Mouse (Mus musculus): ENCODE results near the gene Tnni1. TPM values are rescaled to one million over a fixed set of nuclear protein-coding genes. Genes with fewer than 3 reads are reported as not detected.

Gene Tnni1
- polyA plus RNA-seq (2015; fragmentation: Nextera tagmentation; extraction: Ambion mirVana), result 241 and 246 TPM in 2 replicates

- Histone ChIP-seq H3K9ac (no peak within 1 kb of the TSS), H3K9me3 (no peaks in the 10 kb centered on the region), H3K4me2 (replicated peaks) (peak within 1 kb of the TSS; percentile 39), H3K27ac (peak within 1 kb of the TSS; percentile 67), H3K36me3 (no peaks in the 10 kb centered on the region), H3K27me3 (no peaks in the 10 kb centered on the region), H3K4me3 (no peak within 1 kb of the TSS), H3K4me1 (peaks cover 26% of the 10 kb centered on the region)
- peak; percentile 72 for ATAC-seq (ENCODE audit: low FRiP score, low read depth)
- 21% methylated on average over 22 of the region's 22 CpGs for WGBS
These were observed at the start of gene Tnni1 for GRCm38 (mm10) chr1:135778780-135779535. TSS of gene Tnni1 (plus strand) at chr1:135779434.

GRCm38 (mm10) chr1:135729821-135730220, 49.4 kb upstream of the Tnni1 start:
- Histone ChIP-seq H3K4me1 (peaks cover 64% of the 10 kb centered on the region), H3K27ac (peak overlapping the region; percentile 70; the same call in 1 of the 2 replicates), H3K9me3 (no peaks in the 10 kb centered on the region), H3K9ac (peak overlapping the region; percentile 81), H3K27me3 (no peaks in the 10 kb centered on the region), H3K4me3 (peak overlapping the region; percentile 67), H3K4me2 (replicated peaks) (peak overlapping the region; percentile 87), H3K36me3 (no peaks in the 10 kb centered on the region)
- no peak for ATAC-seq (ENCODE audit: low FRiP score, low read depth)
- WGBS, result 15% methylated on average over 4 of the region's 4 CpGs

- WGBS, result 46% methylated on average over 3 of the region's 3 CpGs
- ATAC-seq (ENCODE audit: low FRiP score, low read depth), result no peak
- no peaks in the 10 kb centered on the region for H3K27me3 ChIP-seq
These were observed 48.9 kb upstream of the Tnni1 start for GRCm38 (mm10) chr1:135730296-135730695.

GRCm38 (mm10) chr1:135731393-135731792, 47.8 kb upstream of the Tnni1 start:
- Histone ChIP-seq H3K9ac (peak overlapping the region; percentile 25; the same call in 1 of the 2 replicates), H3K9me3 (no peaks in the 10 kb centered on the region), H3K4me2 (replicated peaks) (peak overlapping the region; percentile 87), H3K4me1 (peaks cover 77% of the 10 kb centered on the region), H3K4me3 (peak overlapping the region; percentile 7; the same call in 1 of the 2 replicates), H3K27ac (peak overlapping the region; percentile 94), H3K36me3 (no peaks in the 10 kb centered on the region), H3K27me3 (no peaks in the 10 kb centered on the region)
- no peak; the same call in 1 of the 2 replicates for ATAC-seq (ENCODE audit: low FRiP score, low read depth)
- WGBS, result 56% methylated on average over 7 of the region's 7 CpGs

More at GRCm38 (mm10) chr1:135730296-135730695, 48.9 kb upstream of the Tnni1 start:
- H3K4me3 ChIP-seq, result peak overlapping the region; percentile 67
- peak overlapping the region; percentile 87 for H3K4me2 ChIP-seq (replicated peaks)
- no peaks in the 10 kb centered on the region for H3K9me3 ChIP-seq
- peak overlapping the region; percentile 94 for H3K27ac ChIP-seq
- peak overlapping the region; percentile 50 for H3K9ac ChIP-seq
- H3K4me1 ChIP-seq, result peaks cover 68% of the 10 kb centered on the region
- H3K36me3 ChIP-seq, result no peaks in the 10 kb centered on the region

GRCm38 (mm10) chr1:135731897-135732684, 47.1 kb upstream of the Tnni1 start:
- Histone ChIP-seq H3K4me3 (peak overlapping the region; percentile 7; the same call in 1 of the 2 replicates), H3K9me3 (no peaks in the 10 kb centered on the region), H3K4me1 (peaks cover 77% of the 10 kb centered on the region), H3K9ac (peak overlapping the region; percentile 54), H3K27me3 (no peaks in the 10 kb centered on the region), H3K4me2 (replicated peaks) (peak overlapping the region; percentile 87), H3K36me3 (no peaks in the 10 kb centered on the region), H3K27ac (peak overlapping the region; percentile 94)
- peak; percentile 86 for ATAC-seq (ENCODE audit: low FRiP score, low read depth)
- 11% methylated on average over 11 of the region's 11 CpGs for WGBS

- Histone ChIP-seq H3K9me3 (no peaks in the 10 kb centered on the region), H3K4me2 (replicated peaks) (peak overlapping the region; percentile 14; the same call in 1 of the 2 replicates), H3K27me3 (no peaks in the 10 kb centered on the region), H3K36me3 (0 out of 2 replicates have a peak, but pooled peaks cover 2% of the 10 kb centered on the region), H3K4me1 (peaks cover 81% of the 10 kb centered on the region), H3K27ac (no peak overlapping the region), H3K4me3 (no peak overlapping the region), H3K9ac (no peak overlapping the region)
- 49% methylated on average over 5 of the region's 7 CpGs for WGBS
- ATAC-seq (ENCODE audit: low FRiP score, low read depth), result no peak
These were observed 44.9 kb upstream of the Tnni1 start for GRCm38 (mm10) chr1:135734225-135734937.

- Histone ChIP-seq H3K27ac (no peak overlapping the region), H3K4me3 (no peak overlapping the region), H3K9me3 (no peaks in the 10 kb centered on the region), H3K36me3 (peaks cover 10% of the 10 kb centered on the region), H3K4me2 (replicated peaks) (no peak overlapping the region), H3K27me3 (no peaks in the 10 kb centered on the region), H3K9ac (no peak overlapping the region), H3K4me1 (peaks cover 76% of the 10 kb centered on the region)
- no peak for ATAC-seq (ENCODE audit: low FRiP score, low read depth)
- 40% methylated on average over 6 of the region's 6 CpGs for WGBS
These were observed 43.8 kb upstream of the Tnni1 start for GRCm38 (mm10) chr1:135735460-135735859.

- Histone ChIP-seq H3K27me3 (no peaks in the 10 kb centered on the region), H3K4me2 (replicated peaks) (no peak overlapping the region), H3K36me3 (peaks cover 50% of the 10 kb centered on the region), H3K9me3 (no peaks in the 10 kb centered on the region), H3K27ac (no peak overlapping the region), H3K4me3 (no peak overlapping the region), H3K4me1 (peaks cover 9% of the 10 kb centered on the region), H3K9ac (no peak overlapping the region)
- WGBS, result 84% methylated on average over 7 of the region's 7 CpGs
- ATAC-seq (ENCODE audit: low FRiP score, low read depth), result no peak
These were observed 34.2 kb upstream of the Tnni1 start for GRCm38 (mm10) chr1:135744987-135745386.

- peaks cover 59% of the 10 kb centered on the region for H3K36me3 ChIP-seq
- H3K9ac ChIP-seq, result no peak overlapping the region
- H3K4me1 ChIP-seq, result peaks cover 2% of the 10 kb centered on the region
- no peak overlapping the region for H3K27ac ChIP-seq
- 77% methylated on average over 4 of the region's 4 CpGs for WGBS
- H3K9me3 ChIP-seq, result no peaks in the 10 kb centered on the region
- no peak overlapping the region for H3K4me2 ChIP-seq (replicated peaks)
- H3K4me3 ChIP-seq, result no peak overlapping the region
- no peak for ATAC-seq (ENCODE audit: low FRiP score, low read depth)
- no peaks in the 10 kb centered on the region for H3K27me3 ChIP-seq
These were observed 33.0 kb upstream of the Tnni1 start for GRCm38 (mm10) chr1:135746248-135746647.

- H3K4me1 ChIP-seq, result peaks cover 10% of the 10 kb centered on the region
- H3K36me3 ChIP-seq, result peaks cover 43% of the 10 kb centered on the region
- H3K4me2 ChIP-seq (replicated peaks), result no peak overlapping the region
- peak; percentile 97 for ATAC-seq (ENCODE audit: low FRiP score, low read depth)
- H3K9me3 ChIP-seq, result no peaks in the 10 kb centered on the region
- no peak overlapping the region for H3K4me3 ChIP-seq
- H3K27ac ChIP-seq, result peak overlapping the region; percentile 28; the same call in 1 of the 2 replicates
- WGBS, result 12% methylated on average over 10 of the region's 10 CpGs
- no peak overlapping the region for H3K9ac ChIP-seq
- no peaks in the 10 kb centered on the region for H3K27me3 ChIP-seq
These were observed 26.4 kb upstream of the Tnni1 start for GRCm38 (mm10) chr1:135752737-135753348.

GRCm38 (mm10) chr1:135755287-135755686, 23.9 kb upstream of the Tnni1 start:
- Histone ChIP-seq H3K27me3 (no peaks in the 10 kb centered on the region), H3K9me3 (no peaks in the 10 kb centered on the region), H3K4me1 (peaks cover 10% of the 10 kb centered on the region), H3K4me3 (no peak overlapping the region), H3K4me2 (replicated peaks) (no peak overlapping the region), H3K9ac (no peak overlapping the region), H3K27ac (no peak overlapping the region), H3K36me3 (peaks cover 18% of the 10 kb centered on the region)
- WGBS, result 37% methylated on average over 9 of the region's 9 CpGs
- ATAC-seq (ENCODE audit: low FRiP score, low read depth), result no peak
